Mouse (Mus musculus): ENCODE measurements at regions not wholly inside any gene's neighbourhood (a gene's known extent, or its start where the extent isn't known, plus 50 kb on each side); places are given as distances from the start of the nearest gene placed in this dataset.

DNA sequence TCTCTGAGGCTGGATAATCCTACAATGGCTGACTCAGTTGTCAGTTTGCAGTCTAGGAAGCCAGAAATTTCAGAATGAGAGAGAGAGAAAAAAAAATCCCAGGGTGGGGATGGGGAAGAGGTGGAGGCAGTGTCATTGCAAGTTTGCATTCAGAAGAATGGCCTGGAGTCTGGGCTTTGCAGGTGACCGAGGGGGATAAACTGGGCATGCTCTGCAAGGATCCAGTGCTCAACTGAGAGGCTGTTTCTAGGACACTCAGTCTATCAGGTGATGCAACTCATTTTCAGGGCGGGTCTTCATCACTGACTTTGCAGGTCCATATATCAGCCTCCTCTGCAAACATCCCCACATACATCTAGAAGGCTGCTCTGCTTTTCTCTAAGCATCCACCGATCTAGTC lies 256.7 kb downstream of the Dact1 start:
- DNase-seq (ENCODE audit: extremely low read depth, insufficient read length, low spot score), result no peak

GRCm38 (mm10) chr12:71568251-71568650 lies 258.6 kb downstream of the Dact1 start:
- no peak for DNase-seq (ENCODE audit: extremely low read depth, insufficient read length, low spot score)

- DNase-seq (ENCODE audit: extremely low read depth, insufficient read length, low spot score), result no peak
Measured at GRCm38 (mm10) chr12:71568880-71569390, 259.3 kb downstream of the Dact1 start.

DNA sequence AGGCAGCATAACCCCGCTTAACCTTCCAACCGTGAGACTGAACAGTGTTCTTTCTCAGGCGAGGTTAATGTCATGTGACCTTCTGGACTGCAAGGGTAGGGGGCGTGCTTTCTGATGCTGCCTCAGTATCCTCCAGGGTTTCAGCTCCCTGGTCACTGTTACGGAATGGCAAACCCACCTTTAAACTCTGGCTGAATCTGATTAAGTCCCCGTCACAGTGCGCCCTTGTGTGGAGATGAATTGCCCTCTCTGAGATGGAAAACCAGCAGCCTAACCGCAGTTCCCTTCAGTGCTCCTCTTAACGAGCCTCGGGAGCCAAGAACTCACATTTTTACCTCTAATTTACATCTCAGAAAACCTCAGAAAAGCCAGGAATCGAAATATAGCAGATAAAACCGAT lies 260.0 kb downstream of the Dact1 start:
- DNase-seq (ENCODE audit: extremely low read depth, insufficient read length, low spot score), result no peak

GRCm38 (mm10) chr12:71570116-71570515 lies 260.4 kb downstream of the Dact1 start:
- no peak for DNase-seq (ENCODE audit: extremely low read depth, insufficient read length, low spot score)

DNA sequence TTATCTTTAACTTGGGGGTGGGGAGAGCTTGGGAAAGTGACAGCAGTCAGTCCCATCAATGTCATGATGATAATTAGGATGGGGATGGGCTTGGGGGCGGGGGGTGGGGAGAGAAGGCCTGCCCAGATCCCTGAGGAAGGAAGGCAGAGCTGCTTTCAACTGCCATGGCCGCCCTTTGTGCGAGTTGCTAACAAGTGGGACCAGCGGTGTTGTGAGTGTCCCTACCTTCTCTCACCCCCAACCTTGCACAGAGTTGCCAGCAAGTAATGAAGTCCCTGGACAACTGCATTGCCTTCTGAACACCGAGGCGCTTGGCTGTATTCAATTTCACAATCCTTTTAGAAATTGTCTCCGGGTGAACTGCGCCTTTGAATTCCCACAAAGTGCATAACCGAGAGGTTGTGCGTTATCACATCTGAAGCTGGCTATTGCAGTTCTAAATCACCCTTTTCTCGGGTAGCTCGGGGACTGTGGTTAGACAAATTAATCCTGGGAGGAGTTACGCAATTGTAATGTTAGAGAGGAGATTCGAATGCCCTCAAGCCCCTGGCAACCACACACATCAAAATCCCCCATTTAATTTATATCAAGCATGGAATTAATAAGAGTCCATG lies 257.9 kb upstream of the Daam1 start:
- no peak for DNase-seq (ENCODE audit: extremely low read depth, insufficient read length, low spot score)

DNA sequence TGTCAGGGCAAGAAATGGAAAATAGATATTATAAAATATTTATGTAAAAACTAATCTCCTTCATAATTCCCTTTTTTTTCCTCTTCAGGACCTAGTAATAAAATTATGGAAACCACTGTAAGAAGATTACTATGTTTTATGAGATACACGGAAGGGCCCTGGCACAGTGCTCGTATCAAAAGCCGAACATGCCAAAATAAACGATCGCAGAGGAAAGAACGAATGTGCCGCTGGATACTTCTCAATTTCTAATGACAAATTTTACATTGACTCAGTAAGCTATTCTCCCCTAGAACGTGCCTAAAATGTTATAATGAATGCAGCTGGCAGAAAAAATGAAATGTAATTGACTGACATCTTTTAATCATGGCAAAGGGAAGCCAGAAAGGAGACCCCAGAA lies 257.4 kb upstream of the Daam1 start:
- DNase-seq (ENCODE audit: extremely low read depth, insufficient read length, low spot score), result no peak

DNA sequence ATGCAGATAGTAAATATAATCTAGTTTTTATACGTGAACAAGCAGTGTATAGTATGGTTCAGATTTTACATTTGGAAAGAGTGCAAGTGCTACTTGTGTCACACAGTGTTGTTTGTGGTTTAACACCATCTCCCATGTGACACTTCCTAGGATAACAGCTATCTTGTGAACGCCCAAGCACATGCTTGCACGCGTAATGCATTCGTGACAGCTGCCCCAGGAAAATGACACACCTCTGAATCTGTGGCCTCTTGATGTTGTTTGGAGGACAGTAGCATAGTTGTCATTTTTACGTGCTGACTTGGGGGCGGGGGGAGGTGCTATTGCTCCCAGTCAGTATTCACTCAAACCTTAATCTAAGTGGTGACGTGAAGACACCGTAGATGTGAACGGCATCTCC lies 256.2 kb upstream of the Daam1 start:
- no peak for DNase-seq (ENCODE audit: extremely low read depth, insufficient read length, low spot score)

DNA sequence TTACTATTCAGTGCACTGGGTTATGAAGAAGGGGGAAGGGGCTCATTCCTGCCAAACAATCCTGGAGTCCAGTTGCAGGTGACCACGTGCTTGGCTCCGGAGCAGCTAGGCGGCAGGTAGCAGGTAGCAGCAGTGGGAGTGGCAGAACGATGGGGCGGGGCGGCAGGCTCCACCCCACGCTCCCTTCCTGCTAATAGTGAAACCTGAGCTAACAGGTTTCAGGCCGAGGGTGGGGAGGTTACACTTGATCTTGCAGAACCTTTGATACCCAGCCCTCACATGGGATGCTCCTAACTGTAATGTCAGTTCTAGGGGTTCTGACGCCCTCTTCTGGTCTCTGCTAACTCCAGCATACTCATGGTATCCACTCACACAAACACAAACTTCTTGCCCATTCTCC lies 253.5 kb upstream of the Daam1 start:
- DNase-seq (ENCODE audit: extremely low read depth, insufficient read length, low spot score), result no peak

- DNase-seq (ENCODE audit: extremely low read depth, insufficient read length, low spot score), result no peak
Measured at GRCm38 (mm10) chr12:71578006-71578405, 252.9 kb upstream of the Daam1 start.

DNA sequence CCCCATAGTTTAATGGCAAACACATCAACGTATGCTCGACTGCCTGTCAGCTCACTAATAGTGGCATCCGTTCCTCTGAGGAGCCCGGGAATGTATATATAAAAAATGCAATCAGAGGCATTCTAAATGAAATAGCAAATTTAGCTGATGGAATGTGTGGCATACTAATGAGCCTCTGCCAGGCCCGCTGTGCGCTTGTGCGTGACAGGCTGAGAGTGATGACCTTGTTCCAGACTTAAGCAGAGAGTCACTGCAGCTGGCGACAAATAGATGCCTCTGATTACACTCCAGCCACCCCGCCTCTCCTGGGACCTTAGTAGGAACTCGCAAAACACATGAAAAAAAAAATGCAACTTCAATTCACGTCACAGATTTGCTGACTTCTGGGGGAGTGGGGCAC lies 252.0 kb upstream of the Daam1 start:
- DNase-seq (ENCODE audit: extremely low read depth, insufficient read length, low spot score), result no peak

- DNase-seq (ENCODE audit: extremely low read depth, insufficient read length, low spot score), result no peak
Measured at GRCm38 (mm10) chr12:71580532-71581290, 250.2 kb upstream of the Daam1 start.

GRCm38 (mm10) chr12:71584618-71585017 lies 246.3 kb upstream of the Daam1 start:
- no peak for DNase-seq (ENCODE audit: extremely low read depth, insufficient read length, low spot score)

GRCm38 (mm10) chr12:71598641-71599040 lies 232.2 kb upstream of the Daam1 start:
- no peak for DNase-seq (ENCODE audit: extremely low read depth, insufficient read length, low spot score)

- DNase-seq (ENCODE audit: extremely low read depth, insufficient read length, low spot score), result no peak
Measured at GRCm38 (mm10) chr12:71601091-71601690, 229.7 kb upstream of the Daam1 start.

GRCm38 (mm10) chr12:71603136-71603535 lies 227.7 kb upstream of the Daam1 start:
- DNase-seq (ENCODE audit: extremely low read depth, insufficient read length, low spot score), result no peak

DNA sequence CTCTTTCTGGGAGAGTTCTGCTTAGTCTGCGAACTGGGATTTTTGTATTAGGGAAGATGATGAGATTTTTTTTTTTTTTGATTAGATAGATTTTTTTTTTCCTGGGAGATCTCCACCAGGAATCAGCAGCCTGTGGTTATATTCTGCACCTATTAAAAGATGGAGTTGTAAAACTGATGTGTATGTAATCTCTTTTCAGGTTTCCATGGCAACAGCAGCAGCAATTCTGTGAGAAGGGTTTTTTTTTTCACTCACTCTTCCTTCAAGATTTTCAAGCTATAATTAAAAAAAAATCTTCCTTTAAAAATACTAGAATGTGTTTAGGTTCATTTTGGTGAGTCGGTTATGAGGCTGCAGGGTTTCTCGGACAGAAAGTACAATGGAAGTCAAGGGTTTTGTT lies 224.5 kb upstream of the Daam1 start:
- DNase-seq (ENCODE audit: extremely low read depth, insufficient read length, low spot score), result no peak

DNA sequence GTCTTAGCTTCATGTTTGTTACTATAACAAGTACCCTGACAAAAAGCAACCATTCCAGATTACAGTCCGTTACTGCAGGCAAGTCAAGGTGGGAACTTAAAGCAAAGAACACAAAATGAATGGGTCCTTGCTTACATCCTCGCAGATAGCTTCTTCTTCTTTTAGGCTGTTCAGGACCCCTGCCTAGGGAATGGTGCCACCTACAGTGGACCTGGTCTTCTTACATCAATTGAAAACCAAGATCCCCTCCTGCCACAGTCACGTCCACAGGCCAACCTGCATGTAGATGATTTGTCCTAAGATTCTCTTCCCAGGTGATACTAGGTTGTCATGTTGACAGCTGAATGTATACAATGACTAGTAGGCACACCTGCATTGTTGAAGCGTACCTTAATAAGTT lies 222.9 kb upstream of the Daam1 start:
- no peak for DNase-seq (ENCODE audit: extremely low read depth, insufficient read length, low spot score)

GRCm38 (mm10) chr12:71613326-71613725 lies 217.6 kb upstream of the Daam1 start:
- DNase-seq (ENCODE audit: extremely low read depth, insufficient read length, low spot score), result peak; percentile 1

GRCm38 (mm10) chr12:71614945-71615344 lies 215.9 kb upstream of the Daam1 start:
- DNase-seq (ENCODE audit: extremely low read depth, insufficient read length, low spot score), result no peak

GRCm38 (mm10) chr12:71615383-71615782 lies 215.5 kb upstream of the Daam1 start:
- no peak for DNase-seq (ENCODE audit: extremely low read depth, insufficient read length, low spot score)

- no peak for DNase-seq (ENCODE audit: extremely low read depth, insufficient read length, low spot score)
Measured at GRCm38 (mm10) chr12:71616121-71616520, 214.8 kb upstream of the Daam1 start.
